Mouse (Mus musculus) heart, adult 9 months (tissue): ENCODE measurements around the gene Kdm4b.

Source experiments
- DNase-seq, 2 experiments: peaks; one replicate each; pipeline ENCODE4 v3.0.0; 2022; ENCODE audit warnings: low spot score in 2 of 2

Gene Kdm4b

DNA sequence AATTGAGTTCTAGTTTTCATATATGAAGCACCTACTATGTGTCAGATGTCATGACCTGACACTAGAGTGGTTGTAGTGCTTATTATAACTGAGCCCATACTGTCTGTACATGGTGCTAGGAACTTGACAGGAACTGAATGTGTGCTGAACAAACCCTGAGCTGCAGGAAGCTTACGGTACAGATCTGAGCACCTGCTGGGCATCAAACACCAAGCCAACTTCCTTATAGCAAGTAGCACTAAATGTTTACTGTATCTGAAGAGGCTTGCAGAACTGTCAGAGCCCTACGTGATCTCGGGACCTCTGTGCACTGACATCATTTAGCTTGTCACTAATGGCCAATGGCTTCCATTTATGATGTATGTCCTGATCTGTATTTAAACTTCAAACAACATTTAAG is 105.7 kb downstream of the Kdm4b start:
- DNase-seq, result no peak

DNA sequence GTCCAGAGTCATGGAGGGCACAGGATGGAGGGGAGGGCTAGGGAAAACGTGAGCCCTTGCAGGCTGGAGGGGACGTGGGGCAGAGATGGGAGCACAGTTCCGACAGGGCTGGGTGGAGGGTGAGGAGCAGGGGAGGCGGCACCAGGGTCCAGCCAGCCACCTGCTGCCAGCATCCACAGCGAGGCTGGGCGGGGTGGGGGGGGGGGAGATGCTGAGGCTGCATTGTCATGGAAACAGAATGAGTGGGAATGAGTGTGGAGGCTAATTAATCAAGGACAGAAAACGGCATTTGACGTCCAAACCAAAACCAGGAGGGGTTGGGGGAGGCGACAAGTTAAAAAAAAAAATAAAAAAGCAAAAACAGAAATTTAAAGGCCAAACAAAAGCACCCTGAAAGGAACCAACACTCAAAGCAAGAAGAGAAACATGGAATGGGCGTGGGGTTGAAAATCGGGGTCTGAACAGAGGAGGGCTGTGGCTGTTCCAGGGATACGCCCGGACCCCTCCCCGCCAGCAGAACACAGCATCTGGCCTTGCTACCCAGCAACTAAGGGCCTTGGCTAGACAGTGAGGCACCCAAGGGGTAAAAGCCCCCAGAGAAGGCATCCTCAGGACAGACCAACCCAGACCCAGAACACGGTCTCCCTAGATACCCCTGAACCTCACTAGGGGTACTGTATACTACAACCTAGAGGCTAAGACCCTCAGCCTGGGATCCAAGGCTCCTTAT is 114.0 kb downstream of the Kdm4b start:
- DNase-seq, result no peak

DNA sequence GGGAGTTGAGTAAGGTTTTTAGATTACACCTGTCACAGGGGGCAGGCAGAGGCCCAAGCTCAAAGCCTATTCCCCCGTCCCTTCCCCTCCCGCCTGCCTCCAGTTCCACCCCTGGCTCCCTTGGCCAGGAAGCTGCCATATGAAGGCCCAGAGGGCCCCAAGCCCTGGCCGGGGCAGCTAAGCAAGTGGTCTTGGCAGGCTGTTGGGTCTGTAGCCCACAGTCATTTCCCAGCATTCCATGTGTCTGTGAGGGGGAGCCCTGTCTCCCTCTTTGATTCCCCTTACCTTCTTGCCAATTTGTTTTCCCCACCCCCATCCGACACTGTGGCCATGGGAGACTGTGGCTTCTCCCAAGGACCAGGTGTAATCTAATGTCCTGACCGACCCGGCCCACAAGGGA is 116.5 kb downstream of the Kdm4b start:
- DNase-seq, result no peak

DNA sequence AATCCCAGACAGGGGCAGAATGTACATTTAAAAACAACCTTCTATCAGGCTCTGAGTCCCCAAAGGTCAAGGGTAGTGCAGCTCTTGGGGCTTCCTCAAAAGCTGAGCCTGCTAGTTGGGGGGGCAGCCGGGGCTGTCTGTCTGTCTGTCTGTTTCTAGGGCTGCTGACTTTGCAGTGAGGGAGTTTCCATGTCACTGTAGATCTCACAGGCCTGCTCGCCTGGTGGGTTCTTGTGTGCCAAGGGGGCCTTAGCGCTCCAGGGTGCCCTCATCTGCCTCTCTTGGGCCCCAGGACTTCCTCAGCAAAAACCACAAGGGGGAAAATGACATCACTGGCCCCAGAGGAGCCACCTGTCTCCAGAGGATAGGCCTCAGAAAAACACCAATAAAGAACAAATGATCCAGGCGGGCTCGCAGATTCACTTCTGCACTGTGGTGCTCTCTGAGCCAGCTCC is 117.5 kb downstream of the Kdm4b start:
- no peak for DNase-seq

DNA sequence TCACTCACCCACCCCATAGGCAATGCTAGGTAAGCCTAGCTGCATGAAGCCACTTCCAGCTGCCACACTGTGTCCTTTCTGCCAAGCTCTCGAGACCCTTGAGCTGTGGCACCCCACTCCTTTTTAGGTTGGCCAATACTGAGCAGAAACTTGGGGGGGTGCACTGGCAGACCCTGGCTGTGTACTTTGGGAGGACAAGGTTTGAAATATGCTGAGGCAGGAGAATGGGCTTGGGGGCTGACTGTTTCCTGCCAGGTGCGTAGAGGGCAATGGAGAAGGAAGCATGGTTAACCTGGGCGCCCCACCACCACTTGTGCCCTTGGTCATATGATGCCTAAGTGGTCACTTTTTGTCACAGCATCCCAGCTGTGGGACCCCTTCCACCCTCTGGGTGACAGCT is 118.9 kb downstream of the Kdm4b start:
- DNase-seq, result no peak

DNA sequence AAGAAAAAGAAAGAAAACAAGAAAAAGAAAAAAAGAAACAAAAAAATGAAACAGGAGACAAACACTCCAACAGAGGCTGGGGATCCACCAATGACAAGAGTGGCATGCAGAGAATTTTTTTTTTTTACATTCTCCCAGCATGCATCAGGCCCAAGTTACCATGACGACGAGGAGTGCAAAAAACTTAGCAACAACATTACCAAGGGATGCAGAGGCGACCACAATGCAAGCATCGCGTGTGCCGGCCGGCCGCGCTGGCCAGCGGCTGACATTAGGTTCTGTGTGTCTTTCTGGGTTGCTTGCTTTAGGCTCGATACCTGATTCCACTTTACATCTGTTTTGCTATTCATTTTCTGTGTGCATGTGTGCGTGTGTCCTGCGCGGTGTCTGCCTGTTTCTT is 119.5 kb downstream of the Kdm4b start:
- DNase-seq, result no peak

DNA sequence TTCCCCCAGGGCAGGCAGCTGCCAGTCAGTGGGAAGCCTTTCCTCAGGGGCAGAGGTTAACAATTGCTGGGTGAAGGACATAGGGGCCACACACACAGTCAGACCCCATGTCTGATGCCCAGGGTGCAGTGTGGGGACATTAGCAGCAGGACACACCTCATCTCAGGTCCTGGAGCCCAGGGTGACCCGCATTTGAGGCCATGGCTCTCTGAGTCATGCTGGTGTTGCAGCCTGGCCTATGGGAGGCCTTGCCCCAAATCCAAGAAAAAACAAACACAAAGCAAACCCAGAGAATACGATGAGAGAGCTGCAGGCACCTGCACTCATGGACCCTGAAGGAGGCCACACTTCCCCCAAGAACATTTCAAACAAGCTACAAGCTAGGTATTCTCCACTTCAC is 121.9 kb downstream of the Kdm4b start:
- no peak for DNase-seq
